Mouse (Mus musculus) kidney, embryonic 15.5 days (tissue): Measurements from ENCODE around the gene Aldh5a1. TPM values are rescaled to one million over a fixed set of nuclear protein-coding genes. Genes with fewer than 3 reads are reported as not detected.

ENCODE experiments used
- ATAC-seq: fragments of 200-750 bp; cut with Nextera tagmentation; replicated peaks from 2 replicates; pipeline ENCODE4 v1.8.0; 2017; ENCODE audit warnings: moderate TSS enrichment; ENCODE audit not compliant: low FRiP score
- H3K27ac ChIP-seq: fragments of 300-500 bp; sonication (generic); 2 replicates; pipeline ENCODE4 v1.5.1; 2015; ENCODE audit warnings: mild to moderate bottlenecking, inconsistent platforms
- H3K27me3 ChIP-seq: fragments of 300-500 bp; sonication (generic); 2 replicates; pipeline ENCODE4 v1.6.1; 2015; ENCODE audit warnings: inconsistent platforms
- H3K36me3 ChIP-seq: fragments of 300-500 bp; sonication (generic); 2 replicates; pipeline ENCODE4 v1.6.1; 2015; ENCODE audit warnings: inconsistent platforms
- H3K4me1 ChIP-seq: fragments of 300-500 bp; sonication (generic); 2 replicates; pipeline ENCODE4 v1.6.1; 2015; ENCODE audit warnings: inconsistent platforms
- H3K4me2 ChIP-seq: fragments of 300-500 bp; sonication (generic); 2 replicates; pipeline ENCODE4 v1.6.1; 2015; ENCODE audit warnings: moderate library complexity, mild to moderate bottlenecking, inconsistent platforms
- H3K4me3 ChIP-seq: fragments of 300-500 bp; sonication (generic); replicated peaks from 2 replicates; pipeline ENCODE4 v1.5.1; 2015; ENCODE audit warnings: mild to moderate bottlenecking, inconsistent platforms
- H3K9ac ChIP-seq: fragments of 300-500 bp; sonication (generic); 2 replicates; pipeline ENCODE4 v1.6.1; 2015; ENCODE audit warnings: mild to moderate bottlenecking, inconsistent platforms
- H3K9me3 ChIP-seq: fragments of 300-500 bp; sonication (generic); replicated peaks from 2 replicates; pipeline ENCODE4 v1.6.1; 2016; ENCODE audit warnings: inconsistent platforms
- WGBS: fragments of 180-500 bp; shearing (Covaris S2); methylation state at CpG from one replicate; pipeline ENCODE4 v1.1.7; 2015; ENCODE audit warnings: mixed read lengths; 5-methylcytosine and 5-hydroxymethylcytosine counted together
- polyA plus RNA-seq: library from polyadenylated mRNA; unstranded; fragments of >200 nt; fragmentation: Nextera tagmentation; extraction: Ambion mirVana; gene quantifications from 2 replicates; pipeline ENCODE4 v1.2.1, GENCODE M21; 2015

Gene Aldh5a1
- polyA plus RNA-seq, 1 experiment from 2014 or later = 7.9 TPM

DNA sequence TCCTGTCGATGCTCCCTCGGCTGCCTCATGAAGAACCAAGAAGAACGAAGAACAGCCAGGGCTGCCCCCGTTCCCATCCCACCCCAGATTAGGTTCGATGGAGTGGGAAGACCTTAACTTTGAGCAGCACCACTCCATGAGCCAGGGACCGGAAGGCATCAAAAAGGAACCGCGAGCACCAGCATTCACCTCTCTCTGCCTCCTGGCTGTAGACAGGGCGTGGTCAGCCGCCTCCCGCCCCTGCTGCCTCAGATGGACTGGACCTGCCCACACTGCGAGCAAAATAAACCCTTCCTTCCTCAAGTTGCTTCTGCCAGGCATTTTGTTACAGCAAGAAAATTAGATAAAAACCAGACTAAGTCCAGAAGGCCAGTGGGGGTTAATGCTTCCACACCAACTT, 76.4 kb downstream of the Aldh5a1 start:
- Histone ChIP-seq H3K27me3 (no peaks in the 10 kb centered on the region), H3K9ac (no peak overlapping the region), H3K4me3 (no peak overlapping the region), H3K27ac (no peak overlapping the region), H3K36me3 (no peaks in the 10 kb centered on the region), H3K4me2 (no peak overlapping the region), H3K9me3 (no peaks in the 10 kb centered on the region), H3K4me1 (peaks cover 6% of the 10 kb centered on the region)
- ATAC-seq = no peak
- 62% methylated on average over 12 of the region's 12 CpGs for WGBS

DNA sequence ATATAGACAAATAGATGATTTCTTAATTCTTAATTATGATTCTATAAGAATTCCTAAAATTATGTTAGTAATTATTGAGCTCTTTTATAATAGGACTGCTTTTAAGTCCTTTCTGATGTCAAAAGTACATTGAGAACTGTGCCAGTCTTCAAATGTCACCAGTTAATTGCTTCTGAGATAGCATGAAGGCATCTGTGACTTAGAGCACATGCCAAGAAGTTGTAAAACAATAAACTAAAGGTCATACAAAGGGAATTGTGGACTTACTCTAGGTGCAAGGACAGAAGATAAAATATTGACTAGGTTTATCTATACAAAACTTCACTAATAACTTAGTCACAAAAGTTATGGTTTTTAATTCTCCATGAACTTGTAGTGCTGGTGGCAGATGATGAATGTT, 78.3 kb downstream of the Aldh5a1 start:
- ATAC-seq = no peak
- no peaks in the 10 kb centered on the region for H3K27me3 ChIP-seq
- no peak overlapping the region for H3K9ac ChIP-seq
- H3K4me3 ChIP-seq = no peak overlapping the region
- H3K36me3 ChIP-seq = no peaks in the 10 kb centered on the region
- no peak overlapping the region for H3K27ac ChIP-seq
- H3K9me3 ChIP-seq = no peaks in the 10 kb centered on the region
- peaks cover 6% of the 10 kb centered on the region for H3K4me1 ChIP-seq
- H3K4me2 ChIP-seq = no peak overlapping the region

Other genes starting within 250 kb of the Aldh5a1 start
- not detected in 2 replicates for gene Armh2, start 196.4 kb downstream of the Aldh5a1 start, polyA plus RNA-seq
- gene Gmnn, start 175.7 kb downstream of the Aldh5a1 start, polyA plus RNA-seq = 115 and 117 TPM in 2 replicates
- gene BC005537, start 136.0 kb downstream of the Aldh5a1 start, polyA plus RNA-seq = 16.7 and 17.1 TPM in 2 replicates
- 103 and 105 TPM in 2 replicates for gene Acot13, start 106.1 kb downstream of the Aldh5a1 start, polyA plus RNA-seq
- gene Tdp2, start 106.0 kb downstream of the Aldh5a1 start, polyA plus RNA-seq = 63.9 and 65.5 TPM in 2 replicates
- 0.57 and 0.61 TPM in 2 replicates for gene D130043K22Rik, start 92.5 kb downstream of the Aldh5a1 start, polyA plus RNA-seq
- 0.84 and 1.2 TPM in 2 replicates for gene Gpld1, start 5.5 kb upstream of the Aldh5a1 start, polyA plus RNA-seq
- gene Mrs2, start 82.7 kb upstream of the Aldh5a1 start, polyA plus RNA-seq = 15.1 and 17.4 TPM in 2 replicates
- 40.0 and 45.1 TPM in 2 replicates for gene Dcdc2a, start 118.3 kb upstream of the Aldh5a1 start, polyA plus RNA-seq